Mouse (Mus musculus) bone marrow macrophage, adult 2 months (primary cell): ENCODE data around the gene 4933424G06Rik.

Experiments
- CTCF ChIP-seq: IDR thresholded peaks from 2 replicates; pipeline ENCODE4 v1.5.1; 2012; ENCODE audit warnings: low read depth, mild to moderate bottlenecking, low read length, moderate library complexity
- POLR2A ChIP-seq: IDR thresholded peaks from 2 replicates; pipeline ENCODE4 v1.6.1; 2012; ENCODE audit warnings: mild to moderate bottlenecking, low read depth, low read length, borderline replicate concordance

DNA sequence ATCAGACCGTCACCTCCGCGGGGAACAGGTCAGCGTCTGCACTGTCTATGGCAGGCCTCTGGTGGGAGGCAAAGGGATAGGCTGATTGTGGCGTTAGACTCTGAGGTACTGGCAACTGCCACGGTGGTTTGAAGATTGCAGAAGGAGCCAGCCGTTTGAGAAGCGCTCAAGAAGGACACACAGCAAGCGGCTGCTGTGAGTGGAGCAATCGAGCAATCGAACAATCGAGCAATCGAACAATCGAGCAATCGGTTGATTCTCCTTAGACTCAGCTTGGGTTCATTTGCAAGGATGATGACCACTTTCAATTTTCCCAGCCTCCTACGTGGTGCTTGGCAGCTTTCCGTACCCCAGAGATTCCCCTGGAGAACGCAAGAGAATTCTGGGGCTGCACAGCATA, 49.1 kb downstream of the 4933424G06Rik start:
- TF ChIP-seq CTCF: no peak
- no peak for TF ChIP-seq POLR2A
